ENCODE assay signal across 9 mouse cellular contexts in the genomic region with DNA sequence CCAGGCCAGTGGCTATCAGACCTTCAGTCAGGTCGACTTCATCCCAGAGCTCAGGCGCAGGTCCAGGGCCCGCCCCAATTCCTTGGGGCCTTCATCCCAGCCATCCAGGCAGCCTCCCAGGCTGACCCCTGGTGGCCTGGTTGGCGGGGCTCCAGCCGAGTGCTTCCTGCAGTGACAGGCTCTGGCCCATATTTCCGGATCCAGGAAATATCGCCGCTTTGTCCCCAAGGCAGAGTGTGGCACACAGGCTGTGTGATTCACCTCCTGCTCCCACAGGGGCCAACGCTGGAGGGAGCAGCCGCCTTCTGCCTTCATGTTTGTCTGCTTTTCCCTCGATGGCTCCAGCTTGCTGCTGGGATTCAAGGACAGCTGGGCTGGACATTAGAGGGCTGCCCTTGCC. TPM values are rescaled to one million over a fixed set of nuclear protein-coding genes. Genes with fewer than 3 reads are reported as not detected.
A peak's percentile ranks its signal among the peaks of the same experiment; 100 is the strongest.
DNase-seq lines count a peak whose midpoint lies in the region; ATAC-seq lines count a peak whose summit lies in the region.
"Had no signal": no experiment of that assay in that cellular context is flagged by ENCODE, and none has a peak within 500 bp of the region (broad histone marks: within the 10 kb centered on the region; RNA-seq: fewer than 3 reads in every experiment).

No protein-coding gene starts in this region.

- no peaks in the 10 kb centered on the region for H3K9me3 ChIP-seq in neural tube, embryonic 13.5 days
- H3K9me3 ChIP-seq: liver, embryonic 15.5 days had no signal

- no peak overlapping the region for H3K4me2 ChIP-seq in neural tube, embryonic 13.5 days
- H3K4me2 ChIP-seq: liver, embryonic 15.5 days had no signal

- peak overlapping the region; percentile 22; the same call in 1 of the 2 replicates for H3K9ac ChIP-seq in neural tube, embryonic 13.5 days
- H3K9ac ChIP-seq: liver, embryonic 15.5 days had no signal

- no peak overlapping the region for H3K4me3 ChIP-seq in neural tube, embryonic 13.5 days
- H3K4me3 ChIP-seq: liver, embryonic 15.5 days had no signal

- DNase-seq in neural tube, embryonic 10.5 days (ENCODE audit: extremely low spot score, low spot score) = no peak
- peak; percentile 75 to 82 for DNase-seq in cerebellum, adult 18-20 months
- peak; percentile 99 for DNase-seq in heart, adult 11 months
- DNase-seq in kidney, adult 8-10 months = peak; percentile 88 to 91
- DNase-seq in lung, postnatal 10 days = peak; percentile 96
- DNase-seq in left cerebral cortex, postnatal 25 days (ENCODE audit: low spot score in 2 of 2) = no peak

- peaks cover 31% of the 10 kb centered on the region for H3K4me1 ChIP-seq in neural tube, embryonic 13.5 days (replicated peaks)

- no peaks in the 10 kb centered on the region for H3K27me3 ChIP-seq in neural tube, embryonic 13.5 days
- H3K27me3 ChIP-seq: liver, embryonic 15.5 days had no signal

- intact Hi-C loops in left cerebral cortex, postnatal 25 days (cut with DNase I) = loop anchor here (1.0 kb wide), 1 partner anchor 25 kb away; no protein-coding TSS in a partner anchor

- peak overlapping the region; percentile 64 for H3K27ac ChIP-seq in neural tube, embryonic 13.5 days (replicated peaks)
- H3K27ac ChIP-seq: liver, embryonic 15.5 days had no signal

- ATAC-seq in neural tube, embryonic 13.5 days (ENCODE audit: low read depth) = no peak
- no peak for ATAC-seq in megakaryocyte progenitor cell, adult 5-6 weeks (replicated peaks; ENCODE audit: poor library complexity)

- peaks cover 25% of the 10 kb centered on the region for H3K36me3 ChIP-seq in neural tube, embryonic 13.5 days

- 41% methylated on average over 11 of the region's 11 CpGs for WGBS in neural tube, embryonic 13.5 days

RNA-seq across cellular contexts. Expression of gene Gtpbp3, which starts 8.6 kb away (rescaled TPM):
- polyA plus RNA-seq in neural tube, embryonic 13.5 days (2015; fragmentation: Nextera tagmentation; extraction: Ambion mirVana) = 12.0 and 15.5 TPM in 2 replicates
- total RNA-seq in megakaryocyte progenitor cell, adult 5-6 weeks (2015) = 5.9 TPM in 2 replicates
- total RNA-seq in megakaryocyte progenitor cell, adult 5-6 weeks (2017) = 23.4 and 26.5 TPM in 2 replicates
- 10 to 100 TPM; 28.6 to 33.2 TPM for total RNA-seq in left cerebral cortex, postnatal 25 days (2021)

RNA-seq across cellular contexts. Expression of gene Ano8, which starts 10.7 kb away (rescaled TPM):
- polyA plus RNA-seq in neural tube, embryonic 13.5 days (2015; fragmentation: Nextera tagmentation; extraction: Ambion mirVana) = 6.1 and 7.8 TPM in 2 replicates
- 0.22 and 0.64 TPM in 2 replicates for total RNA-seq in megakaryocyte progenitor cell, adult 5-6 weeks (2015)
- total RNA-seq in megakaryocyte progenitor cell, adult 5-6 weeks (2017) = 3.1 and 3.6 TPM in 2 replicates
- 10 to 100 TPM; 59.9 to 60.9 TPM for total RNA-seq in left cerebral cortex, postnatal 25 days (2021)

RNA-seq across cellular contexts. Expression of gene Plvap, which starts 15.1 kb away (rescaled TPM):
- polyA plus RNA-seq in neural tube, embryonic 13.5 days (2015; fragmentation: Nextera tagmentation; extraction: Ambion mirVana) = 20.8 and 22.2 TPM in 2 replicates
- 0.67 and 0.76 TPM in 2 replicates for total RNA-seq in megakaryocyte progenitor cell, adult 5-6 weeks (2015)
- 0.71 and 2.7 TPM in 2 replicates for total RNA-seq in megakaryocyte progenitor cell, adult 5-6 weeks (2017)
- 1 to 10 TPM; 5.7 to 6.6 TPM for total RNA-seq in left cerebral cortex, postnatal 25 days (2021)

RNA-seq across cellular contexts. Expression of gene Dda1, which starts 27.5 kb away (rescaled TPM):
- 217 and 231 TPM in 2 replicates for polyA plus RNA-seq in neural tube, embryonic 13.5 days (2015; fragmentation: Nextera tagmentation; extraction: Ambion mirVana)
- 32.3 and 37.0 TPM in 2 replicates for total RNA-seq in megakaryocyte progenitor cell, adult 5-6 weeks (2015)
- total RNA-seq in megakaryocyte progenitor cell, adult 5-6 weeks (2017) = 14.1 and 14.7 TPM in 2 replicates
- total RNA-seq in left cerebral cortex, postnatal 25 days (2021) = 10 to 100 TPM; 80.9 to 84.8 TPM

RNA-seq across cellular contexts. Expression of gene Ccdc194, which starts 29.0 kb away (rescaled TPM):
- 0.17 and 0.24 TPM in 2 replicates for polyA plus RNA-seq in neural tube, embryonic 13.5 days (2015; fragmentation: Nextera tagmentation; extraction: Ambion mirVana)
- total RNA-seq in megakaryocyte progenitor cell, adult 5-6 weeks (2015) = 0.07 TPM in 1 of 2 replicates, not detected in the other
- not detected in 2 replicates for total RNA-seq in megakaryocyte progenitor cell, adult 5-6 weeks (2017)
- not detected for total RNA-seq in left cerebral cortex, postnatal 25 days (2021)

Comparison
In these comparisons a context has a peak if more than half of its experiments do, and no peak if none do; other contexts are left out.
1. DNase-seq: peak in cerebellum, adult 18-20 months (2 of 2), heart, adult 11 months (single experiment), kidney, adult 8-10 months (2 of 2) and lung, postnatal 10 days (single experiment); none in neural tube, embryonic 10.5 days (single experiment) and left cerebral cortex, postnatal 25 days (0 of 2).
2. RNA of gene Ano8, which starts 10.7 kb away (total RNA-seq): 59.9 to 60.9 TPM in left cerebral cortex, postnatal 25 days; 0.22 to 3.6 TPM in megakaryocyte progenitor cell, adult 5-6 weeks; every median in the first group is over 10 times any median in the second.